Mouse (Mus musculus) A20 (cell line): ENCODE results near the gene Gstm3.
"Not testable (repeated sequence)": the region's sequence is repeated elsewhere in the genome, so short reads cannot be mapped to it uniquely, and the experiment has no call there.

Experiments used
- DNase-seq: peaks from one replicate; pipeline ENCODE4 v3.0.0-alpha.2; 2011; ENCODE audit warnings: low read depth, low spot score

Gene Gstm3

GRCm38 (mm10) chr3:107968724-107969395 lies at the start of gene Gstm3:
Gene Gstm3, minus strand, starts transcription at chr3:107969283.
- DNase-seq: no peak

GRCm38 (mm10) chr3:108018190-108018820 lies 49.2 kb upstream of the Gstm3 start:
- DNase-seq: no peak

GRCm38 (mm10) chr3:108017473-108018189 lies 48.5 kb upstream of the Gstm3 start, which contains the start of gene Gstm1:
Gene Gstm1, minus strand, starts transcription at chr3:108017973.
- DNase-seq: peak; percentile 69

- DNase-seq: not testable (repeated sequence)
Observed at GRCm38 (mm10) chr3:108016468-108016867, 47.4 kb upstream of the Gstm3 start.

GRCm38 (mm10) chr3:108014974-108015346 lies 45.9 kb upstream of the Gstm3 start:
- DNase-seq: no peak

- no peak for DNase-seq
Observed at GRCm38 (mm10) chr3:108014098-108014973, 45.3 kb upstream of the Gstm3 start.

GRCm38 (mm10) chr3:108013331-108013871 lies 44.3 kb upstream of the Gstm3 start:
- no peak for DNase-seq

- DNase-seq: no peak
Observed at GRCm38 (mm10) chr3:108011558-108011957, 42.5 kb upstream of the Gstm3 start.

- DNase-seq: no peak
Observed at GRCm38 (mm10) chr3:108010286-108010685, 41.2 kb upstream of the Gstm3 start.

GRCm38 (mm10) chr3:108002021-108002420 lies 32.9 kb upstream of the Gstm3 start:
- DNase-seq: no peak

- no peak for DNase-seq
Observed at GRCm38 (mm10) chr3:107999491-107999890, 30.4 kb upstream of the Gstm3 start.

GRCm38 (mm10) chr3:107998591-107998990 lies 29.5 kb upstream of the Gstm3 start:
- no peak for DNase-seq

- no peak for DNase-seq
Observed at GRCm38 (mm10) chr3:107996576-107996975, 27.5 kb upstream of the Gstm3 start.

- DNase-seq: not testable (repeated sequence)
Observed at GRCm38 (mm10) chr3:107995974-107996373, 26.9 kb upstream of the Gstm3 start.

- no peak for DNase-seq
Observed at GRCm38 (mm10) chr3:107986041-107986562, 17.0 kb upstream of the Gstm3 start, which contains the start of gene Gstm2. Gene Gstm2, minus strand, starts transcription at chr3:107986453.

- not testable (repeated sequence) for DNase-seq
Observed at GRCm38 (mm10) chr3:107985141-107985540, 16.1 kb upstream of the Gstm3 start.

- no peak for DNase-seq
Observed at GRCm38 (mm10) chr3:107984471-107984870, 15.4 kb upstream of the Gstm3 start.

- no peak for DNase-seq
Observed at GRCm38 (mm10) chr3:107983771-107984170, 14.7 kb upstream of the Gstm3 start.

- DNase-seq: no peak
Observed at GRCm38 (mm10) chr3:107982726-107983125, 13.6 kb upstream of the Gstm3 start.

GRCm38 (mm10) chr3:107981261-107981660 lies 12.2 kb upstream of the Gstm3 start:
- DNase-seq: no peak

GRCm38 (mm10) chr3:107977691-107978090 lies 8.6 kb upstream of the Gstm3 start:
- DNase-seq: no peak
